Mouse (Mus musculus) olfactory bulb, adult 2 months (tissue): ENCODE results near the gene Plaur. TPM values are rescaled to one million over a fixed set of nuclear protein-coding genes. Genes with fewer than 3 reads are reported as not detected.

Experiments used
- H3K27ac ChIP-seq: fragments of 200-500 bp; 2 replicates; pipeline ENCODE4 v1.5.1; 2012; ENCODE audit warnings: low read depth, low read length; ENCODE audit not compliant: insufficient read depth
- H3K4me1 ChIP-seq: fragments of 200-500 bp; 2 replicates; pipeline ENCODE4 v1.6.1; 2012; ENCODE audit warnings: low read length; ENCODE audit not compliant: control insufficient read depth, insufficient read depth
- H3K4me3 ChIP-seq: fragments of 200-500 bp; 2 replicates; pipeline ENCODE4 v1.5.1; 2012; ENCODE audit warnings: mild to moderate bottlenecking, low read depth, low read length, moderate library complexity; ENCODE audit not compliant: insufficient read depth
- CTCF ChIP-seq: fragments of 200-500 bp; IDR thresholded peaks from 2 replicates; pipeline ENCODE4 v1.5.1; 2012; ENCODE audit warnings: low read depth, mild to moderate bottlenecking, low read length, moderate library complexity; ENCODE audit not compliant: insufficient read depth
- POLR2A ChIP-seq: fragments of 200-500 bp; IDR thresholded peaks from 2 replicates; pipeline ENCODE4 v1.6.1; 2012; ENCODE audit warnings: mild to moderate bottlenecking, low read depth, low read length, moderate library complexity; ENCODE audit not compliant: insufficient read depth
- WGBS: fragments of 180-500 bp; shearing (Covaris S2); methylation state at CpG from one replicate; pipeline ENCODE4 v1.1.7; 2018; 5-methylcytosine and 5-hydroxymethylcytosine counted together
- polyA plus RNA-seq: library from polyadenylated mRNA; stranded (reverse); fragments of >200 nt; gene quantifications from 2 replicates; pipeline ENCODE4 v1.2.4, GENCODE M21; 2012; ENCODE audit warnings: low replicate concordance; ENCODE audit not compliant: missing spikeins, insufficient read depth, insufficient read length

Plaur gene
- polyA plus RNA-seq, 1 experiment: not detected

DNA sequence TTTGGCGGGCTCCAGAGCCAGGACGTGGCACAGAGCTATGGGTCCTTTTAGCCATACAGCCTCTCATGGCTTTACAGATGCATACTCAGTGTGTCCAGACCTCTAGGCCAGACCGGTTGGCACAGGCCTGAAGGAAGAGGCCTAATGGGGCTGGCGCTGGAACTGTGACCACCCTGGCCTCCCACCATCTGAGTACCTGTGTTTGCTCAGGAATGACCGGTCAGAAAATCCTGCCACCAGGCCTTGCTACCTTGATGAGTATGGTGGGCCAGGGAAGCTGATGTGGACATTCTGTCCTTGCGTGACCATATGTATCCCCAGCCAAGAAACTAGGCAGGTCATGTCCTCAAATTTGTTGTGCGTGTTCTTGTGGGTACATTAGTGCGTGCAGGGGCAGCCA, 35.1 kb upstream of the Plaur start:
- Histone ChIP-seq H3K4me1 (peaks cover 19% of the 10 kb centered on the region), H3K4me3 (no peak overlapping the region), H3K27ac (no peak overlapping the region)
- TF ChIP-seq CTCF (no peak), POLR2A (no peak)
- 96% methylated on average over 8 of the region's 8 CpGs for WGBS

DNA sequence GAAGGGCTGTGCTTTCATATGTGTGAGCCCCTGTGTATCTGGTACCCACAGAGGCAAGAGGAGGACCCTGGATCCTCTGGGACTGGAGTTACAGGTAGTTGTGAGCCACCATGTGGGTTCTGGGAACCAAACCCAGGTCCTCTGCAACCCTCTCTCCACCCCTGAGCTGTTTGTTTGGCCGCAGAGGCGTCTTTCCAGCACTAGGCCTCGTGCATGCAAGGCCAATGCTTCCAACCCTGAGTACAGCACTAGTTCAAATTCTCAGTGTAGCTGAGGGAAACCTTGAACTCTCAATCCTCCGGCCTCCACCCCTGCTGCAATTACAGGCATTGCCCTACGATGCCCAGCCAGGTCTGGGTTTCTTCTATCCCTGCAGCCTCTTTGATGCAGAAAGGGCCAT, 33.6 kb upstream of the Plaur start:
- H3K4me3 ChIP-seq: no peak overlapping the region
- no peak for TF ChIP-seq POLR2A
- TF ChIP-seq CTCF: no peak
- H3K4me1 ChIP-seq: peaks cover 18% of the 10 kb centered on the region
- 88% methylated on average over 5 of the region's 5 CpGs for WGBS
- H3K27ac ChIP-seq: no peak overlapping the region

DNA sequence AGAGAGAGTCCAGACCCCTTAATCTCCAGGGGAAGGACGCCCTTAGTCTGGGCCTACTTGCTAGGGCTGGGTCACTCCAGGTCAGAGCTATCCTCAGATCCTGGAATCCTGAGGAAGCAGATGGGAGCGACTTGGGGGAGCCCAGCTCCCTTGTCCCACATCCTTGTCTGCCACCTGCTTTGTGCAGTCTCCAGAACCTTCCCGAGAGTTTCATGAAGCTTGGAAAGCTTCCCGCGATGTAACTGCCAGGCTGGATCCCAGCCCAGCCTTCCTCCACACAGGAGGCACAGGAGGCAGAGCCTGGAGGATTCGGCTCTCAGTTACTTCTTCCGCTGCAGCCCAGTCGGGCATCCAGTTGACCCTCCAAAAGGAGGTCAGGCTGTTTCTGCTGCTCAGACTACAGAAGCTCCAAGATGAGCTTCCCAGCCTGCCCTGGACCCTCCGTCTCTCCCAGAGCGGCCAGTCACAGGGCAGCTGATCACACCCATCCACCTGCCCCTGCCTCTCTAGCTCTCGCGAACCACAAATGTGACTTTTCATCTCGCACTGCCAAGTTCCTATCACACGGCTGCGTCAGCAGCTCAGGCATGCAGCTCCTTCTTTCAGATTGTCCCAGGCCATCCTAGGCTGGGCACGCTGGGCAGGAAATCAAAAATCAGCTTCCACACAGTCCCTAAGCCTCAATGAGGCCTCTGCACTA, 32.7 kb upstream of the Plaur start:
- no peak overlapping the region for H3K27ac ChIP-seq
- TF ChIP-seq POLR2A: no peak
- TF ChIP-seq CTCF: no peak
- peaks cover 18% of the 10 kb centered on the region for H3K4me1 ChIP-seq
- 37% methylated on average over 16 of the region's 16 CpGs for WGBS
- H3K4me3 ChIP-seq: no peak overlapping the region

DNA sequence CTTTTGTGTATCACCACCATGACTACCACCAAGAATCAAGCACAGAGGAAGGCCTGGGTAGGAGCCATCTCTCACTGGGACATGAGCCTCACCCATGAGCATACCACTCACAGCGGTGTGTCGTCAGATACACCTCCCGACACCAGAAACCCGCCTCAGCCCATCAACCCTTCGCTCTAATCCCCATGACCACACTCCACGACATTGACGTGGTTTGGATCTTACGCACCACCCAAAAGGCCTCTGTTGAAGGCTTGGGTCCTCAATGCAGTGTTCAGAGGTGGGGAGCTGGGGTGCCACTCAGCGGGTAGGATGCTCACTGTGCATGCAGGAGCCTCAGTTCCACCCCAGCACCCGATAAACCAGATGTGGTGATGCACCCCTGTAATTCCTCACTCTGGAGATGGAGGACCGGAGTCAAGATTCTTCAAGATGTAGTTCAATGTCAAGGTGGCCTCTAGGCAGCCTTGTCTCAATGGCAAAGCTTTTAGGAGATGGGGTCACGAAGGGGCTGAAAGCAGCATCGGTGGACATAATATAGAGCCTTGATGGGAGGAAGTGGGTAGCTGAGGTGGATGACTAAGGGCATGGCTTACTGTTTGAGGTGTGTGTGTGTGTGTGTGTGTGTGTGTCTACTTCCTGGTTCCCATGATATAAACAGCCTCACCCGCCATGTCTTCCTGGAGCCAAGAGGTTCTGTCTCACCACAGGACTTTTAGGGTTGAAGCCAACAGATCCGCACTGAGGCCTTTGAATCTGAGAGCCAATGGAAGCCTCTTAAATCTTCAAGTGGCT, 31.5 kb upstream of the Plaur start:
- no peak for TF ChIP-seq POLR2A
- TF ChIP-seq CTCF: no peak
- Histone ChIP-seq H3K4me1 (peaks cover 18% of the 10 kb centered on the region), H3K27ac (no peak overlapping the region), H3K4me3 (no peak overlapping the region)
- WGBS: 95% methylated on average over 15 of the region's 15 CpGs

DNA sequence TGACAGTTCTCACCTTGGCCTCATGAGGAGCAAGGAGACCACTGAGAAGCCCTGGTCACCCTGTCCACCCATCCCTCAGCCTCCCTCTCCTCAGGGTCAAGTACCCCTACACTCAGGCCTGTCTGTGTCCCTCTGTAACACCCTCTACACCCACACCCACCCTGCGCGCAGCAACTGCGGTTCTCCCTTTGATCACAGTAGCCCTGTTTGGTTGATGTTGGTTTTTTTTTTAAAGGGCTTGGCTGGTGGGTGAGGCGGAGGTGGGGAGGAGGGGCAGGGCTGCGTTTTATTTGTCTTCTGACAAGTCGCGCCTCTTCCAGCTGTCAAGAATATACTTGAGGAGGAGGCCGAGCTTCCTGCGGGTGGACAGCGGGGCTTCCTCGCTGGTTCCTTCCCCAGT, 30.6 kb upstream of the Plaur start:
- no peak for TF ChIP-seq POLR2A
- TF ChIP-seq CTCF: no peak
- Histone ChIP-seq H3K4me1 (peaks cover 18% of the 10 kb centered on the region), H3K27ac (no peak overlapping the region), H3K4me3 (no peak overlapping the region)
- 57% methylated on average over 11 of the region's 11 CpGs for WGBS

DNA sequence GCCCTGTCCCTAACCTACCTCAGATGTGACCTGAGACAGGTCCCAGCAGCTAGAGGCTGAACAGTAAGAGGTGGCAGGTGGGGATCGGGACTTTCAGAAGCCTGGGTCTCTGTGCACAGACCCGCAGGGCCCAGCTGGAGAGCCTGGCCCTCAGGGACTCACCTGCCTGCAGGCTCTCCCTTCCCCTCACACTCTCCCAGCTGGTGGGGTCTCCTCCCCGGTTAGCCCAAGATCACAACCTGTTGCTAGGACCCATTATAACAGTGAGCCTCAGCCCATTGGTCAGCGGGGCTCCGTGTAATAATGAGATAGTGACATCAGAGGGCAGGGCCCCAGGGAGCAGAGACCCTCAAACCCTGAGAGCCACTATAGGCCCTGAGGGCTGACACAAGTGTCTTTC, 27.0 kb upstream of the Plaur start:
- Histone ChIP-seq H3K4me1 (peaks cover 22% of the 10 kb centered on the region), H3K27ac (no peak overlapping the region), H3K4me3 (no peak overlapping the region)
- TF ChIP-seq POLR2A: no peak
- TF ChIP-seq CTCF: no peak
- 78% methylated on average over 5 of the region's 5 CpGs for WGBS

DNA sequence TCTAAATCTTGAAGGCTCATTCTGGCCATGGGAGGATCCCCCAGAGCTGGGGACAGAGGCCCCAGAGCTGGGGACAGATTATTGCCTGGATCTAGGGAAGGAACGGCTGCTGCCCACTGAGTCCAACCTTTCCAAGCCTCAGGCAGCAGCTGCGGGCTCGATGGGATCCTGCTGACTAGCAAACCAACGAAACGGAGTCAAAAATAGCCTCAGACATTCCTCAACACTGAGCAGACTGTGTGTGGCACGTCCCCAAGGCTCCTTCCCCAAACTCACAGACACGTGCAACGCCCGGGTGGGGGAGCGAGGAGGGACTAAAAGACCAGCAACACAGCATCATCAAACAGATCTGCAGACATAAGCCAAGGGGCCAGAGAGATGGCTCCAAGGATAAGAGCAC, 24.3 kb upstream of the Plaur start:
- 43% methylated on average over 10 of the region's 10 CpGs for WGBS
- Histone ChIP-seq H3K27ac (no peak overlapping the region), H3K4me3 (no peak overlapping the region), H3K4me1 (peaks cover 11% of the 10 kb centered on the region)
- TF ChIP-seq CTCF (no peak), POLR2A (no peak)

DNA sequence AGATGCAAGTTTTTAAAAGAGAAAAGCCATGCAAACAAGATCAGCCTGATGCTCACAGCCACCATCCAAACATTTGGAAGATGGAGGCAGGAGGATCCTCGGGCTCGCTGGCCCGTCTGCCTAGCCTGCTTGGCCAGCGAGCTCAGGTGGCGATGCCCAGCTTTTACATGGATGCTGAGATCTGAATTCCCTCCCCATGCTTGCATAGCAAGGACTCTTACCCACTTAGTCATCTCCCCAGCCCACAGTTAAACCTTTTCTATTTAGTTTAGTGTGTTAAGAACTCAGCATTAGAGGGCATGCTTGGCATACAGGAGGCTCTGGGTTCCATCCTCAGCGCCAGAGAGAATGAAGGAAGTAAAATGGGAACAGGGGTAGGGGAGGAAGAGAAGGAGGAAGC, 23.1 kb upstream of the Plaur start:
- Histone ChIP-seq H3K27ac (no peak overlapping the region), H3K4me1 (peaks cover 11% of the 10 kb centered on the region), H3K4me3 (no peak overlapping the region)
- TF ChIP-seq CTCF (no peak), POLR2A (no peak)
- WGBS: 71% methylated on average over 6 of the region's 6 CpGs

DNA sequence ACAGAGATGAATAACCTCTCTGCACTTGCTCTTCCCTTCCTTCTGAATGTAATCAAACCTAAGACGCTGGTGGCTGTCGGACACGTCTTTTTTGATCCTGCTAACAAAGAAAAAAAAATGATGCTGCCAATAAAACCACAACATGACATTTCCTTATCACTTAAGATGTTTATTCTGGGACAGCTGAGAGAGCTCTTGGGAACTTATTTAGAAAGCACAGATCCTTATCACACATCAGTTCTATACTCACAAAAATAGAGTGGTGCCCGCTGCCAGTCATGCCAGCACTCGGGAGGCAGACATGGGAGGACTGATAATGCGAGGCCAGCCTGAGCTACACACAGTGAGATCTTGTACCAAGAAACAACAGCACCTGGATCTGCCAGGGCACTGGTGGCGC, 22.4 kb upstream of the Plaur start:
- WGBS: 78% methylated on average over 7 of the region's 7 CpGs
- no peak overlapping the region for H3K27ac ChIP-seq
- peaks cover 11% of the 10 kb centered on the region for H3K4me1 ChIP-seq
- TF ChIP-seq CTCF: no peak
- no peak for TF ChIP-seq POLR2A
- H3K4me3 ChIP-seq: no peak overlapping the region
